15 mouse cellular contexts compared by ENCODE assay signal in the genomic region with DNA sequence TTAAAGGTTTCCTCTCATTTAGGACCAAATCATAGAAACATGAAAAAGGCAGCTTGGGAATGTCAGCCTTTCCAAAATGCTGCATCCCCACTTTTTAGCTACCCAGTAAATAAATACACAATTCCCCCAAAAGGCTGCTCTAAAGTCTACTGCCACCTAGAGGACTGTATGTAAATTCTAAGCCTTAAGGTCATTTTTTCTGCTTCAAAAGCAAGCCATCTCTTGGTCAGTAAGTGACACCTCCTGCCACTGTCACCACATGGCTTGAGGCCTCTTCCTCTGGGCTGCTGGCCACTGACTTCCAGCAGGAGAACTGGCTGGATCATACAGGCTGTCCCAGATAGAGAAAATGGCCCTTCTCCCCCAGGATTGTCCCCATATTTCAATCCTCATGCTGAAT. TPM values are rescaled to one million over a fixed set of nuclear protein-coding genes. Genes with fewer than 3 reads are reported as not detected.
A peak's percentile ranks its signal among the peaks of the same experiment; 100 is the strongest.
DNase-seq lines count a peak whose midpoint lies in the region; ATAC-seq and TF ChIP-seq lines count a peak whose summit lies in the region.
"Had no signal": no experiment of that assay in that cellular context is flagged by ENCODE, and none has a peak within 500 bp of the region (broad histone marks: within the 10 kb centered on the region; RNA-seq: fewer than 3 reads in every experiment).

No protein-coding gene starts in this region.

- peak; percentile 7 for DNase-seq in CD4-positive, CD25-positive, alpha-beta regulatory T cell, adult 2 months (ENCODE audit: low read depth, low spot score)
- DNase-seq in layer of hippocampus, adult 2 months (ENCODE audit: low spot score in 2 of 2) = no peak
- DNase-seq in layer of hippocampus, postnatal 10 days (ENCODE audit: low spot score in 2 of 2) = no peak
- no peak for DNase-seq in ES-E14 (ENCODE audit: low read depth, low spot score)
- peak; percentile 37 to 40 for DNase-seq in cerebellum, postnatal 14 days
- no peak for DNase-seq in layer of hippocampus, adult 18-20 months (ENCODE audit: low spot score in 2 of 2)
- no peak for DNase-seq in adrenal gland, postnatal 4 days (ENCODE audit: low spot score in 2 of 2)

- no peak overlapping the region for H3K27ac ChIP-seq in layer of hippocampus, adult 2 months
- no peak overlapping the region for H3K27ac ChIP-seq in ES-E14 (ENCODE audit: insufficient read depth, low read depth, low read length, poor library complexity, severe bottlenecking)
- H3K27ac ChIP-seq: hindbrain, embryonic 13.5 days; limb, embryonic 15.5 days; midbrain, embryonic 13.5 days had no signal

- TF ChIP-seq CTCF in layer of hippocampus, adult 2 months (conservative IDR thresholded peaks at IDR 0.05) = peak; percentile 86

- H3K9me3 ChIP-seq in ES-E14 (ENCODE audit: control insufficient read depth, insufficient read depth, low read depth, low read length) = no peaks in the 10 kb centered on the region
- H3K9me3 ChIP-seq: hindbrain, embryonic 13.5 days; limb, embryonic 15.5 days; midbrain, embryonic 13.5 days had no signal

- ATAC-seq in CD4-positive, CD25-positive, alpha-beta regulatory T cell, adult 4 months = no peak
- ATAC-seq: forebrain, embryonic 16.5 days; midbrain, embryonic 13.5 days had no signal

- in situ Hi-C loops in ES-E14 (cut with MboI; ENCODE audit: low sequenced_read_pairs in 2 of 2, unreplicated experiment in 2 of 2) = loop anchor here in 1 of 2 experiments (10.0 kb wide), 2 partner anchors 113 to 343 kb away; no protein-coding TSS in a partner anchor

- H3K4me1 ChIP-seq in ES-E14 (ENCODE audit: control insufficient read depth in 2 of 2, insufficient read depth in 2 of 2, low read length in 2 of 2, poor library complexity in 1 of 2) = peaks cover 3 to 17% of the 10 kb centered on the region in 2 experiments; a peak in 2 of 4 replicates

- H3K9ac ChIP-seq in ES-E14 (ENCODE audit: insufficient read depth, low read depth, low read length, poor library complexity, severe bottlenecking) = no peak overlapping the region
- H3K9ac ChIP-seq: hindbrain, embryonic 13.5 days; limb, embryonic 15.5 days; midbrain, embryonic 13.5 days had no signal

- no peak overlapping the region for H3K4me3 ChIP-seq in layer of hippocampus, adult 2 months
- H3K4me3 ChIP-seq in ES-E14 (ENCODE audit: insufficient read depth in 1 of 2, low read depth in 1 of 2, low read length in 2 of 2, poor library complexity in 1 of 2, severe bottlenecking in 1 of 2) = no peak overlapping the region
- H3K4me3 ChIP-seq: hindbrain, embryonic 13.5 days; limb, embryonic 15.5 days; midbrain, embryonic 13.5 days had no signal

- H3K36me3 ChIP-seq in ES-E14 (ENCODE audit: control insufficient read depth, insufficient read depth, low read length, poor library complexity, severe bottlenecking) = no peaks in the 10 kb centered on the region
- H3K36me3 ChIP-seq: hindbrain, embryonic 13.5 days; limb, embryonic 15.5 days; midbrain, embryonic 13.5 days had no signal

TF ChIP-seq in ES-E14, 5 proteins besides CTCF, POLR2A, EP300 and RAD21:
- TF ChIP-seq CHD2 (IDR thresholded peaks at IDR 0.05; ENCODE audit: low read depth, low read length) = no peak
- TF ChIP-seq ZNF384 (IDR thresholded peaks at IDR 0.05; ENCODE audit: low read depth, low read length) = 0 out of 2 replicates have a peak, but pooled peaks have one; percentile 61
- TF ChIP-seq ZC3H11A (IDR thresholded peaks at IDR 0.05; ENCODE audit: borderline replicate concordance, low read depth, low read length) = 0 out of 2 replicates have a peak, but pooled peaks have one; percentile 34
- no peak for TF ChIP-seq MAFK (IDR thresholded peaks at IDR 0.05; ENCODE audit: insufficient read depth, low read depth, low read length)
- TF ChIP-seq HCFC1 (IDR thresholded peaks at IDR 0.05; ENCODE audit: borderline replicate concordance, insufficient read depth, low read length) = no peak
TF ChIP-seq in ES-E14: peak in this region for 2.

RNA-seq across cellular contexts. Expression of gene Hsd17b3, which starts 50.9 kb away (rescaled TPM):
- polyA plus RNA-seq in CD4-positive, CD25-positive, alpha-beta regulatory T cell, adult 4 months (2017; shearing (Covaris generic)) = not detected
- not detected for total RNA-seq in layer of hippocampus, adult 2 months (2021)
- total RNA-seq in layer of hippocampus, postnatal 10 days (2021) = not detected
- total RNA-seq in ES-E14 (2012; rRNA removed) = 0.36 TPM in 1 of 2 replicates, not detected in the other
- total RNA-seq in layer of hippocampus, adult 18-20 months (2021) = not detected
- total RNA-seq in adrenal gland, postnatal 4 days (2021) = not detected
- total RNA-seq: heart, adult 18-20 months had no signal
- polyA plus RNA-seq: forebrain, embryonic 16.5 days; hindbrain, embryonic 13.5 days; large intestine, adult 2 months; limb, embryonic 15.5 days; midbrain, embryonic 13.5 days; stomach, embryonic 16.5 days had no signal

Comparison
In these comparisons a context has a peak if more than half of its experiments do, and no peak if none do; other contexts are left out.
1. DNase-seq: peak in CD4-positive, CD25-positive, alpha-beta regulatory T cell, adult 2 months (single experiment) and cerebellum, postnatal 14 days (2 of 2); none in layer of hippocampus, adult 2 months (0 of 2), layer of hippocampus, postnatal 10 days (0 of 2), ES-E14 (single experiment), layer of hippocampus, adult 18-20 months (0 of 2) and adrenal gland, postnatal 4 days (0 of 2).